Mouse (Mus musculus) left cerebral cortex, adult 8-10 months (tissue): ENCODE results near the gene Nelfe. TPM values are rescaled to one million over a fixed set of nuclear protein-coding genes. Genes with fewer than 3 reads are reported as not detected.

Source experiments
- DNase-seq, 2 experiments: peaks; one replicate each; pipeline ENCODE4 v3.0.0; 2022; ENCODE audit warnings: low spot score in 2 of 2
- total RNA-seq, 4 experiments: library from RNA; stranded (reverse); gene quantifications; 2 replicates each; pipeline ENCODE4 v1.2.4; 2022

The Nelfe gene
- total RNA-seq, 4 experiments from 2014 or later = 34.8 to 38.3 (median 37.2) TPM

GRCm38 (mm10) chr17:34847192-34847591 lies 3.0 kb upstream of the Nelfe start:
- no peak for DNase-seq

GRCm38 (mm10) chr17:34847615-34848014 lies 2.6 kb upstream of the Nelfe start:
- no peak for DNase-seq

GRCm38 (mm10) chr17:34850517-34851125 lies 430 bp downstream of the Nelfe start:
- DNase-seq = no peak

GRCm38 (mm10) chr17:34853511-34853910 lies 3.3 kb downstream of the Nelfe start:
- no peak for DNase-seq

GRCm38 (mm10) chr17:34854761-34855160 lies 4.6 kb downstream of the Nelfe start:
- DNase-seq = no peak

- no peak for DNase-seq
Measured at GRCm38 (mm10) chr17:34855825-34856224, 5.6 kb downstream of the Nelfe start.

GRCm38 (mm10) chr17:34858670-34859069 lies 8.5 kb downstream of the Nelfe start:
- no peak for DNase-seq

- no peak for DNase-seq
Measured at GRCm38 (mm10) chr17:34860514-34860913, 10.3 kb downstream of the Nelfe start.

- DNase-seq = no peak
Measured at GRCm38 (mm10) chr17:34861704-34862415, 11.7 kb downstream of the Nelfe start.

GRCm38 (mm10) chr17:34862416-34863081 lies 12.4 kb downstream of the Nelfe start, which contains the start of gene Cfb:
Gene Cfb, minus strand, starts transcription at chr17:34862518.
- no peak for DNase-seq

GRCm38 (mm10) chr17:34865981-34866380 lies 15.8 kb downstream of the Nelfe start:
- no peak for DNase-seq

- DNase-seq = no peak
Measured at GRCm38 (mm10) chr17:34874321-34874720, 24.1 kb downstream of the Nelfe start.

GRCm38 (mm10) chr17:34879336-34879879 lies 29.2 kb downstream of the Nelfe start, which contains the start of gene Zbtb12:
Gene Zbtb12, plus strand, starts transcription at chr17:34879483.
- DNase-seq = no peak

- no peak for DNase-seq
Measured at GRCm38 (mm10) chr17:34881166-34881565, 31.0 kb downstream of the Nelfe start.

GRCm38 (mm10) chr17:34881683-34882310 lies 31.6 kb downstream of the Nelfe start, which contains the start of gene Gm20547:
Gene Gm20547, minus strand, starts transcription at chr17:34882042.
- DNase-seq = no peak

- no peak for DNase-seq
Measured at GRCm38 (mm10) chr17:34883332-34883731, 33.1 kb downstream of the Nelfe start.

GRCm38 (mm10) chr17:34884704-34885103 lies 34.5 kb downstream of the Nelfe start:
- DNase-seq = no peak

- DNase-seq = no peak
Measured at GRCm38 (mm10) chr17:34885615-34886014, 35.4 kb downstream of the Nelfe start.

- no peak for DNase-seq
Measured at GRCm38 (mm10) chr17:34887942-34888341, 37.8 kb downstream of the Nelfe start.

- DNase-seq = no peak
Measured at GRCm38 (mm10) chr17:34890074-34890743, 40.0 kb downstream of the Nelfe start.

GRCm38 (mm10) chr17:34891377-34891776 lies 41.2 kb downstream of the Nelfe start:
- DNase-seq = no peak
